Mouse (Mus musculus): Measurements from ENCODE around the gene Pprc1.

DNA sequence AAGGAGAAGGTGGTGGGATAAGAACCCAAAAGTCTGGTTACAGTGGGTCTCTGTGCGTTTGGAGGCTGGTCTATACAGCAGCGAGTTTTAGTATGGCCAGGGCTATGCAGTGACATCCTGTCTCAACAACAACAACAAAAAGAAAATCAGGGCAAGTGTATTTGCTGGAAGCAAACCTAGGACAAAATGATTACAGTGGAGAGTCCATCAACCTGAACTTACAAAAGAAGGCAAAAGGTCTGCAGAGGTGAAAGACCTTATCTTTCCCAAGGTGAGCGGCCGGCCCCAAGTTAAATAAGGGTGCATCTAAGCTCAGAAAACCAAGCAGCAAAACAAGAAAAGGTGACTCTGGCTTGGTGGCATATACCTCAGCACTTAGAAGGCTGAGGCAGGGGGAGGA lies 47.0 kb downstream of the Pprc1 start:
- TF ChIP-seq CTCF (conservative IDR thresholded peaks at IDR 0.05; ENCODE audit: low read length) (no peak), NANOG (IDR thresholded peaks at IDR 0.05; ENCODE audit: borderline replicate concordance, low read length) (no peak)

All from E14TG2a.4 (cell line).